Mouse (Mus musculus): Measurements from ENCODE around the gene Slc38a11.
A peak's percentile ranks its signal among the peaks of the same experiment; 100 is the strongest.

Slc38a11 gene

GRCm38 (mm10) chr2:65363828-65364497, at the start of gene Slc38a11:
Slc38a11 (minus strand) TSS chr2:65364034.
- DNase-seq, result no peak

- DNase-seq, result no peak
Observed at GRCm38 (mm10) chr2:65407110-65407509, 43.3 kb upstream of the Slc38a11 start.

GRCm38 (mm10) chr2:65405407-65405806, 41.6 kb upstream of the Slc38a11 start:
- no peak for DNase-seq

GRCm38 (mm10) chr2:65402001-65402400, 38.2 kb upstream of the Slc38a11 start:
- no peak for DNase-seq

- DNase-seq, result no peak
Observed at GRCm38 (mm10) chr2:65399938-65400337, 36.1 kb upstream of the Slc38a11 start.

- no peak for DNase-seq
Observed at GRCm38 (mm10) chr2:65396128-65396527, 32.3 kb upstream of the Slc38a11 start.

GRCm38 (mm10) chr2:65393061-65393460, 29.2 kb upstream of the Slc38a11 start:
- no peak for DNase-seq

- no peak for DNase-seq
Observed at GRCm38 (mm10) chr2:65391322-65391721, 27.5 kb upstream of the Slc38a11 start.

- no peak for DNase-seq
Observed at GRCm38 (mm10) chr2:65384815-65385214, 21.0 kb upstream of the Slc38a11 start.

- no peak for DNase-seq
Observed at GRCm38 (mm10) chr2:65382485-65382884, 18.7 kb upstream of the Slc38a11 start.

- no peak for DNase-seq
Observed at GRCm38 (mm10) chr2:65378425-65378824, 14.6 kb upstream of the Slc38a11 start.

GRCm38 (mm10) chr2:65374410-65374809, 10.6 kb upstream of the Slc38a11 start:
- no peak for DNase-seq

GRCm38 (mm10) chr2:65373076-65373475, 9.2 kb upstream of the Slc38a11 start:
- DNase-seq, result no peak

GRCm38 (mm10) chr2:65360736-65361475, 2.9 kb downstream of the Slc38a11 start:
- no peak for DNase-seq

GRCm38 (mm10) chr2:65347367-65347766, 16.5 kb downstream of the Slc38a11 start:
- DNase-seq, result no peak

GRCm38 (mm10) chr2:65346915-65347314, 16.9 kb downstream of the Slc38a11 start:
- no peak for DNase-seq

- DNase-seq, result no peak
Observed at GRCm38 (mm10) chr2:65346037-65346436, 17.8 kb downstream of the Slc38a11 start.

GRCm38 (mm10) chr2:65342057-65342456, 21.8 kb downstream of the Slc38a11 start:
- DNase-seq, result no peak

GRCm38 (mm10) chr2:65340839-65341238, 23.0 kb downstream of the Slc38a11 start:
- no peak for DNase-seq

- DNase-seq, result peak; percentile 51
Observed at GRCm38 (mm10) chr2:65337378-65338140, 26.3 kb downstream of the Slc38a11 start.

- no peak for DNase-seq
Observed at GRCm38 (mm10) chr2:65336608-65337007, 27.2 kb downstream of the Slc38a11 start.

GRCm38 (mm10) chr2:65334091-65334490, 29.7 kb downstream of the Slc38a11 start:
- no peak for DNase-seq

- DNase-seq, result peak; percentile 41
Observed at GRCm38 (mm10) chr2:65331321-65331720, 32.5 kb downstream of the Slc38a11 start.

Measured in kidney, adult 11 months (tissue).